Mouse (Mus musculus): ENCODE measurements at regions not wholly inside any gene's neighbourhood (a gene's known extent, or its start where the extent isn't known, plus 50 kb on each side); places are given as distances from the start of the nearest gene placed in this dataset.

DNA sequence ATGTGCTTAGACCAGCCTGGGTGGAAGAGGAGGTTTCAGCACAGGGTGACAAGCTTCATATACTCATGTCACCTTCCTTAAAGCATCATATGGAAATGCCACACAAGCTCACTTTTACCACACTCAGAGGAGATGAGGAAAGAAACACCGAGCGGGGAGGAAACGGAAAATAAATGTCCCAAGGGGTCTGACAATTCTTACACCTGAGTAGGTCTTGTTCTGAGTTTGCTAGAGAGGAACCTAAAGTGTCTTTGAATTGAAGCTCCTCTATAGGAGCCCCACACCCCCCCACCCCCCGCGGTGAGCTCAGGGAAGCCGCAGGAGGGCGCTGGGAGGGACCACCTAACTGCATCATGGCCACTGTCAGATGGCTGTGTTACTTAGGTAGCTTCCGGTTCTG, 124.7 kb upstream of the Ado start:
- H3K4me3 ChIP-seq (ENCODE audit: low read depth, low read length), result no peak overlapping the region
- H3K4me1 ChIP-seq (replicated peaks; ENCODE audit: control insufficient read depth, insufficient read depth, low read length), result no peaks in the 10 kb centered on the region
- DNase-seq (ENCODE audit: low spot score), result no peak
- no peak overlapping the region for H3K9ac ChIP-seq (ENCODE audit: low read length)
- no peaks in the 10 kb centered on the region for H3K36me3 ChIP-seq (ENCODE audit: control insufficient read depth, insufficient read depth, low read length)
- ATAC-seq (replicated peaks; ENCODE audit: low FRiP score), result no peak
- H3K27ac ChIP-seq (ENCODE audit: low read depth, low read length), result no peak overlapping the region
- H3K4me2 ChIP-seq (ENCODE audit: low read depth, low read length, severe bottlenecking), result no peak overlapping the region
- 89% methylated on average over 8 of the region's 8 CpGs for WGBS
- no peaks in the 10 kb centered on the region for H3K27me3 ChIP-seq (ENCODE audit: control insufficient read depth, insufficient read depth, low read length)
- H3K9me3 ChIP-seq (ENCODE audit: control insufficient read depth, low read length), result no peaks in the 10 kb centered on the region

GRCm38 (mm10) chr10:67672281-67672680, 123.5 kb upstream of the Ado start:
- Histone ChIP-seq H3K4me2 (ENCODE audit: low read depth, low read length, severe bottlenecking) (no peak overlapping the region), H3K4me1 (replicated peaks; ENCODE audit: control insufficient read depth, insufficient read depth, low read length) (no peaks in the 10 kb centered on the region), H3K27ac (ENCODE audit: low read depth, low read length) (no peak overlapping the region), H3K4me3 (ENCODE audit: low read depth, low read length) (no peak overlapping the region), H3K27me3 (ENCODE audit: control insufficient read depth, insufficient read depth, low read length) (no peaks in the 10 kb centered on the region), H3K9me3 (ENCODE audit: control insufficient read depth, low read length) (no peaks in the 10 kb centered on the region), H3K36me3 (ENCODE audit: control insufficient read depth, insufficient read depth, low read length) (no peaks in the 10 kb centered on the region), H3K9ac (ENCODE audit: low read length) (no peak overlapping the region)
- ATAC-seq (replicated peaks; ENCODE audit: low FRiP score) (no peak), DNase-seq (ENCODE audit: low spot score) (no peak)
- 95% methylated on average over 8 of the region's 8 CpGs for WGBS

DNA sequence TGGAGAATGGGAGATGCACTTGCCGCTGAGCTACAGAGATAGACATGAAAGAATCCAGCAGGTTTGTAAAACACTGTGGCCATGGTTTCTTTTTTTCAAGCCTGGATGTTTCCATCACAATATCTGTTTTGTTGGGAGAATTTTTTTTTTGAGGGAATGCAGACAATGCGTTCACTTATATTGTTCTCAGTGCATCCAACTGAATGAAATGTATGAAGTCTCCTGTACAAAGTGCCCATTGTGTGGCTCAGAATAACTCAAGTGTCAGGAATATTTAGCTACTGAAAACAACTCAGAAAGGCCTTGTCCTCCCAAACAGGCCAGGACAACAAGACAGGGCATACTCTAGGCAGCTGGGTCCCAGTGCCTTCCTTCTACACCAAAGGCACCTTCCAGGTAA, 120.3 kb upstream of the Ado start:
- no peak overlapping the region for H3K4me3 ChIP-seq (ENCODE audit: low read depth, low read length)
- no peaks in the 10 kb centered on the region for H3K27me3 ChIP-seq (ENCODE audit: control insufficient read depth, insufficient read depth, low read length)
- H3K4me1 ChIP-seq (replicated peaks; ENCODE audit: control insufficient read depth, insufficient read depth, low read length), result no peaks in the 10 kb centered on the region
- DNase-seq (ENCODE audit: low spot score), result no peak
- H3K9ac ChIP-seq (ENCODE audit: low read length), result no peak overlapping the region
- H3K9me3 ChIP-seq (ENCODE audit: control insufficient read depth, low read length), result no peaks in the 10 kb centered on the region
- H3K27ac ChIP-seq (ENCODE audit: low read depth, low read length), result no peak overlapping the region
- WGBS, result 92% methylated on average over 2 of the region's 2 CpGs
- no peaks in the 10 kb centered on the region for H3K36me3 ChIP-seq (ENCODE audit: control insufficient read depth, insufficient read depth, low read length)
- no peak for ATAC-seq (replicated peaks; ENCODE audit: low FRiP score)
- H3K4me2 ChIP-seq (ENCODE audit: low read depth, low read length, severe bottlenecking), result no peak overlapping the region

- H3K4me2 ChIP-seq (ENCODE audit: low read depth, low read length, severe bottlenecking), result no peak overlapping the region
- no peaks in the 10 kb centered on the region for H3K4me1 ChIP-seq (replicated peaks; ENCODE audit: control insufficient read depth, insufficient read depth, low read length)
- H3K9ac ChIP-seq (ENCODE audit: low read length), result no peak overlapping the region
- ATAC-seq (replicated peaks; ENCODE audit: low FRiP score) (no peak), DNase-seq (ENCODE audit: low spot score) (no peak)
- no peak overlapping the region for H3K4me3 ChIP-seq (ENCODE audit: low read depth, low read length)
- no peaks in the 10 kb centered on the region for H3K9me3 ChIP-seq (ENCODE audit: control insufficient read depth, low read length)
- no peaks in the 10 kb centered on the region for H3K27me3 ChIP-seq (ENCODE audit: control insufficient read depth, insufficient read depth, low read length)
- H3K36me3 ChIP-seq (ENCODE audit: control insufficient read depth, insufficient read depth, low read length), result no peaks in the 10 kb centered on the region
- H3K27ac ChIP-seq (ENCODE audit: low read depth, low read length), result no peak overlapping the region
- 70% methylated on average over 3 of the region's 3 CpGs for WGBS
Measured at GRCm38 (mm10) chr10:67663028-67663427, 114.3 kb upstream of the Ado start.

DNA sequence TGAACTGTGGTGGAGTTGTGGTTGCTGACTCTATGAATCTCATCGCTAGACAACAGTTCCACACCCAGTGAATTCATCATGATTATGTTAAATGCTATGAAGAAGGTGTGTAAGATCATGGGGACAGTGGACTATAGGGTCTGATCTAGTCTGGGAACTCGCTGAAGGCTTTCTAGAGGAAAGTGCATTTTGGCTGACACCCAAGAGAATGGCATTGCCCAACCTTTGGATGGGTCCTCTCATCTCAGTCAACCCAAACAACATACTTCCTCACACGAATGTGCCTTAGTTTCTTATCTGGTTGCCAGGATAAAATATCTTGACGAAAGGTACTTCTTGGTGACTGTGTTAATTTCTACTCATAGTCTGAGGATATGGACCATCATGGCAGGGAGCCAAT, 112.9 kb upstream of the Ado start:
- ATAC-seq (replicated peaks; ENCODE audit: low FRiP score), result no peak
- Histone ChIP-seq H3K4me2 (ENCODE audit: low read depth, low read length, severe bottlenecking) (no peak overlapping the region), H3K9ac (ENCODE audit: low read length) (no peak overlapping the region), H3K9me3 (ENCODE audit: control insufficient read depth, low read length) (no peaks in the 10 kb centered on the region), H3K27ac (ENCODE audit: low read depth, low read length) (no peak overlapping the region), H3K27me3 (ENCODE audit: control insufficient read depth, insufficient read depth, low read length) (no peaks in the 10 kb centered on the region), H3K4me3 (ENCODE audit: low read depth, low read length) (no peak overlapping the region), H3K36me3 (ENCODE audit: control insufficient read depth, insufficient read depth, low read length) (no peaks in the 10 kb centered on the region), H3K4me1 (replicated peaks; ENCODE audit: control insufficient read depth, insufficient read depth, low read length) (no peaks in the 10 kb centered on the region)
- DNase-seq (ENCODE audit: low spot score), result no peak
- 86% methylated on average over 4 of the region's 4 CpGs for WGBS

DNA sequence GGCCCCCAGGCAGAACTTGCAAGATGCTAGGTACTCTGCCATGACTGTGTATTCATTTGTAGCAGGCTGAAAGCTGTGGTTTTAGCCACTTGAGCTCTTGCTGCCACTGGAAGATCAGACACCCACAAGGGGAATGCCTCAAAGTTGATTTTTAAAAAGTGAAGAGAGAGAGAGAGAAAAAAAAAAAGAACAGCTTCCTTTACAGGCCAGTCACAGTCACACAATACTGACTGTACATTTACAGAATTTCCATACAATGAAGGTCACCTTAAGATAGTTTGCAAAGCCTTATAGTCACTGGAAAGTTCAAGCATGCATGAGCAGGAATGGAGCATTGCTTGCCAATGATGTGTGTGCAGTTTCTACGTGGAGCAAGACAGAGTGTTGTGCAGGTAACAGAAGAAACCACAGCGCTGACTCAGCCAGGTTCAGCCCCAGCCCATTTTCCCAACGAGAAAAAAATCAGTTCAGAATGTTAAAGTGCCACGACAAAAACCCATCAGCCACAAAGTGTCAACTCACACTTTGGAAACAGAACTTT, 109.3 kb upstream of the Ado start:
- Histone ChIP-seq H3K27me3 (ENCODE audit: control insufficient read depth, insufficient read depth, low read length) (no peaks in the 10 kb centered on the region), H3K4me1 (replicated peaks; ENCODE audit: control insufficient read depth, insufficient read depth, low read length) (no peaks in the 10 kb centered on the region), H3K36me3 (ENCODE audit: control insufficient read depth, insufficient read depth, low read length) (no peaks in the 10 kb centered on the region), H3K9me3 (ENCODE audit: control insufficient read depth, low read length) (no peaks in the 10 kb centered on the region), H3K9ac (ENCODE audit: low read length) (no peak overlapping the region), H3K27ac (ENCODE audit: low read depth, low read length) (no peak overlapping the region), H3K4me3 (ENCODE audit: low read depth, low read length) (no peak overlapping the region), H3K4me2 (ENCODE audit: low read depth, low read length, severe bottlenecking) (no peak overlapping the region)
- 90% methylated on average over 4 of the region's 4 CpGs for WGBS
- no peak for ATAC-seq (replicated peaks; ENCODE audit: low FRiP score)
- DNase-seq (ENCODE audit: low spot score), result no peak

DNA sequence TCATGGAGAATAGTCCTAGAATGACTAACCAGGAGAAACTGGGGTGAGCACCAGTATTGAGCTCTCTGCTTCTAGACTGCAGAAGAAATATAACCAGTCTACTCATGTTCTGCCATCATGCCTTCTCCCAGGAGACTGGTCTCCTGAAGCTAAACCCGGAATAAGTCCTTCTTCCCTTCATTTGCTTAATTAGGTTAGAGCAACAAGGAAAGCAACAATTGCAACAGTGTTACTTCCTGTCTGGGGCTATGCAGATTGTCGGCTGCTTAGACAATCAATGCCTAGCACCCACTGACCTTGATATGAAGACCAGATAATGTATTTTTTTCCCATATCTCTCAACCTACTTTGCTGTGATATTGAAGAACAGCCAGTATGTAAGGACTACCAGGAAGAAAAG, 108.5 kb upstream of the Ado start:
- 71% methylated on average over 2 of the region's 2 CpGs for WGBS
- no peak overlapping the region for H3K9ac ChIP-seq (ENCODE audit: low read length)
- no peak overlapping the region for H3K27ac ChIP-seq (ENCODE audit: low read depth, low read length)
- no peaks in the 10 kb centered on the region for H3K36me3 ChIP-seq (ENCODE audit: control insufficient read depth, insufficient read depth, low read length)
- DNase-seq (ENCODE audit: low spot score), result no peak
- no peak overlapping the region for H3K4me2 ChIP-seq (ENCODE audit: low read depth, low read length, severe bottlenecking)
- H3K4me3 ChIP-seq (ENCODE audit: low read depth, low read length), result no peak overlapping the region
- ATAC-seq (replicated peaks; ENCODE audit: low FRiP score), result no peak
- no peaks in the 10 kb centered on the region for H3K9me3 ChIP-seq (ENCODE audit: control insufficient read depth, low read length)
- H3K27me3 ChIP-seq (ENCODE audit: control insufficient read depth, insufficient read depth, low read length), result no peaks in the 10 kb centered on the region
- no peaks in the 10 kb centered on the region for H3K4me1 ChIP-seq (replicated peaks; ENCODE audit: control insufficient read depth, insufficient read depth, low read length)

DNA sequence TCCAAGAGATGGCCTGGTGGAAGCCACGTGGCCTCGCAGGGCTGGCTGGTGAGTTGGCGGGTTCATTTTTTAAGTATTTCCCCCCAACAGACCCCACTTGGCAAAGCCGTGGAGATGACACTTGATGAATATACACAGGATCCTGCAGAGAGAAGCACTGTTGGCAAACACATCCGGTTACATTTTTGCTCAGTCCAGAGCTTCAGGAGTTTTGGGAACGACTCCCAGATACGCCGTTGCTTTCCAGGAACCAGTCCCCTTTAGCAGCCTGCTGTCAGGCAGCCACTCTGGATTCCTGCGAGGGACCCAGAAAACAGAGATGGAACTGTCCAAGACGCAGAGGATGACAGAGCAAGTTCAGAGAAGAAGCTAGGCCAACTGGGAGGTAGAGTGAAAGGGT, 105.8 kb upstream of the Ado start:
- Histone ChIP-seq H3K4me3 (ENCODE audit: low read depth, low read length) (no peak overlapping the region), H3K36me3 (ENCODE audit: control insufficient read depth, insufficient read depth, low read length) (no peaks in the 10 kb centered on the region), H3K4me1 (replicated peaks; ENCODE audit: control insufficient read depth, insufficient read depth, low read length) (no peaks in the 10 kb centered on the region), H3K27ac (ENCODE audit: low read depth, low read length) (no peak overlapping the region), H3K9me3 (ENCODE audit: control insufficient read depth, low read length) (no peaks in the 10 kb centered on the region), H3K9ac (ENCODE audit: low read length) (no peak overlapping the region), H3K27me3 (ENCODE audit: control insufficient read depth, insufficient read depth, low read length) (no peaks in the 10 kb centered on the region), H3K4me2 (ENCODE audit: low read depth, low read length, severe bottlenecking) (no peak overlapping the region)
- 90% methylated on average over 10 of the region's 10 CpGs for WGBS
- DNase-seq (ENCODE audit: low spot score) (no peak), ATAC-seq (replicated peaks; ENCODE audit: low FRiP score) (no peak)

DNA sequence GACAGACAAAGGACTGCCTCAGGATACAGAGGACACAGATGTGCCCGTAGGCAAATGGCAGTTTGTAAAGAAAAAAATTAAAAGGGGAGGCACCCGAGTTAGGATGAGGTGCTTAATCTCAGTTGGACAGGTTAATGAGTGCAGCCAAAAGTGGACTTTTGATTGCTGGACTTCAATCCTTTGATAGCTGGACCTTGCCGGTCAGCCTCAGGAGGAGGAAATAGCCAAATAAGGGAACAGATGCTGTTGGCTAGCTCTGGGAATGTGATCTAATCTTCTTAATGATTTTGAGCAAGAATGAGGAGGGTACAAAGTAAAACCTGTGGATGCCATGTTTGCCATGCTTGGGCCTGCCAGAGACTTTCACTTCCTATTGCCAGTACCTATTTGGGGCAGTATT, 103.5 kb upstream of the Ado start:
- H3K27me3 ChIP-seq (ENCODE audit: control insufficient read depth, insufficient read depth, low read length), result no peaks in the 10 kb centered on the region; the same call in 1 of the 2 replicates
- 0 out of 2 replicates have a peak, but pooled peaks cover under 1% of the 10 kb centered on the region for H3K4me1 ChIP-seq (replicated peaks; ENCODE audit: control insufficient read depth, insufficient read depth, low read length)
- DNase-seq (ENCODE audit: low spot score) (no peak), ATAC-seq (replicated peaks; ENCODE audit: low FRiP score) (no peak)
- WGBS, result 81% methylated on average over 3 of the region's 3 CpGs
- no peak overlapping the region for H3K9ac ChIP-seq (ENCODE audit: low read length)
- H3K27ac ChIP-seq (ENCODE audit: low read depth, low read length), result no peak overlapping the region
- no peaks in the 10 kb centered on the region for H3K36me3 ChIP-seq (ENCODE audit: control insufficient read depth, insufficient read depth, low read length)
- H3K4me2 ChIP-seq (ENCODE audit: low read depth, low read length, severe bottlenecking), result no peak overlapping the region
- no peaks in the 10 kb centered on the region for H3K9me3 ChIP-seq (ENCODE audit: control insufficient read depth, low read length)
- no peak overlapping the region for H3K4me3 ChIP-seq (ENCODE audit: low read depth, low read length)

Data from forebrain, embryonic 11.5 days (tissue).